Mouse (Mus musculus) stomach, postnatal 0 days (tissue): ENCODE data around the gene Rptor.

Experiments
- CTCF ChIP-seq: IDR thresholded peaks from 2 replicates; pipeline ENCODE4 v1.5.1; 2016; ENCODE audit warnings: antibody characterized with exemption, low read depth, mild to moderate bottlenecking, moderate library complexity
- EP300 ChIP-seq: optimal IDR thresholded peaks from 2 replicates; pipeline ENCODE3; 2016; ENCODE audit warnings: antibody characterized with exemption

DNA sequence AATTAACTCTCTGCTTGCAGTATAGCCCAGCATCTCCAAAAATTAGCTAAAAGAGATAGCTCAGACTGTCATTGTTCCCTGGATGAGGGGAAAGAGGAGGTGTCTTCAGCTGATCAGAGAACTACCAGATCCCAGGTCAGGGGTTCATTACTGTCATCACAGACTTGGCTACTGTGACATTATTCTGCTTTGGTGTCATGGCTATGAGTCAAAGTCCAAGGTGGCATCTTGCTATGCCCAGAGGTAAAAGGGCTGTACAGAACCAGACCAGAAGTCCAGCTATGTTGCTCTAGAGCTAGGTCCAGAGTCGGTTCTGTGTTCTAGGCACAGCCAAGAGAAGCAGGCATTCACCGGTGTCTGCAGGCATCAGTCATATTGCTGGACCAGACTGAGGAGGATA, 25.0 kb upstream of the Rptor start:
- TF ChIP-seq CTCF (no peak), EP300 (no peak)
